Mouse (Mus musculus) A20 (cell line): Measurements from ENCODE around the gene Eya2.
A peak's percentile ranks its signal among the peaks of the same experiment; 100 is the strongest.

Experiments used
- DNase-seq: peaks from one replicate; pipeline ENCODE4 v3.0.0-alpha.2; 2011; ENCODE audit warnings: low read depth, low spot score

Gene Eya2

GRCm38 (mm10) chr2:165818570-165818969 lies 223.7 kb downstream of the Eya2 start:
- no peak for DNase-seq

GRCm38 (mm10) chr2:165818985-165819948 lies 224.4 kb downstream of the Eya2 start:
- DNase-seq, result peak; percentile 63

GRCm38 (mm10) chr2:165820073-165820472 lies 225.2 kb downstream of the Eya2 start:
- no peak for DNase-seq

- no peak for DNase-seq
Measured at GRCm38 (mm10) chr2:165820504-165821095, 225.8 kb downstream of the Eya2 start.
